Mouse (Mus musculus) kidney, embryonic 16.5 days (tissue): ENCODE measurements around the gene Ubox5. TPM values are rescaled to one million over a fixed set of nuclear protein-coding genes. Genes with fewer than 3 reads are reported as not detected.
A peak's percentile ranks its signal among the peaks of the same experiment; 100 is the strongest.

Source experiments
- ATAC-seq: fragments of 200-750 bp; cut with Nextera tagmentation; 2 replicates; pipeline ENCODE4 v1.8.0; 2017; ENCODE audit warnings: moderate TSS enrichment; ENCODE audit not compliant: low FRiP score, low TSS enrichment
- H3K27ac ChIP-seq: fragments of 300-500 bp; sonication (generic); 2 replicates; pipeline ENCODE4 v1.5.1; 2014; ENCODE audit warnings: low read length
- H3K27me3 ChIP-seq: fragments of 300-500 bp; sonication (generic); 2 replicates; pipeline ENCODE4 v1.6.1; 2014; ENCODE audit warnings: low read length, control low read depth, mixed read lengths; ENCODE audit not compliant: insufficient read depth
- H3K36me3 ChIP-seq: fragments of 300-500 bp; sonication (generic); 2 replicates; pipeline ENCODE4 v1.6.1; 2014; ENCODE audit warnings: low read length, control low read depth, mixed read lengths; ENCODE audit not compliant: insufficient read depth
- H3K4me1 ChIP-seq: fragments of 300-500 bp; sonication (generic); 2 replicates; pipeline ENCODE4 v1.6.1; 2014; ENCODE audit warnings: low read length, control low read depth, mixed read lengths; ENCODE audit not compliant: insufficient read depth
- H3K4me2 ChIP-seq: fragments of 300-500 bp; sonication (generic); replicated peaks from 2 replicates; pipeline ENCODE4 v1.6.1; 2014; ENCODE audit warnings: low read depth, low read length
- H3K4me3 ChIP-seq: fragments of 300-500 bp; sonication (generic); 2 replicates; pipeline ENCODE4 v1.5.1; 2014; ENCODE audit warnings: mild to moderate bottlenecking, low read length
- H3K9ac ChIP-seq: fragments of 300-500 bp; sonication (generic); replicated peaks from 2 replicates; pipeline ENCODE4 v1.6.1; 2014; ENCODE audit warnings: low read length
- H3K9me3 ChIP-seq: fragments of 300-500 bp; sonication (generic); 2 replicates; pipeline ENCODE4 v1.6.1; 2016; ENCODE audit warnings: low read length, control low read depth
- WGBS: fragments of 180-500 bp; shearing (Covaris S2); extraction: QIAGEN DNeasy Blood & Tissue Kit; methylation state at CpG from one replicate; pipeline ENCODE4 v1.1.7; 2014; 5-methylcytosine and 5-hydroxymethylcytosine counted together
- polyA plus RNA-seq: library from polyadenylated mRNA; unstranded; fragments of >200 nt; fragmentation: Nextera tagmentation; extraction: Ambion mirVana; gene quantifications from 2 replicates; pipeline ENCODE4 v1.2.1, GENCODE M21; 2015

Gene Ubox5
- polyA plus RNA-seq: 14.3 and 16.0 TPM in 2 replicates

GRCm38 (mm10) chr2:130629839-130630203 is at the start of gene Ubox5, which contains the start of gene Fastkd5:
Ubox5 (minus strand) TSS chr2:130630038.
Fastkd5 (minus strand) TSS chr2:130630027.
- peak; percentile 85 for ATAC-seq
- H3K4me2 ChIP-seq: peak within 1 kb of the TSS; percentile 88
- no peaks in the 10 kb centered on the region for H3K9me3 ChIP-seq
- H3K27ac ChIP-seq: peak within 1 kb of the TSS; percentile 48
- H3K4me1 ChIP-seq: peaks cover 21% of the 10 kb centered on the region
- H3K27me3 ChIP-seq: peaks cover 7% of the 10 kb centered on the region; the same call in 1 of the 2 replicates
- peak within 1 kb of the TSS; percentile 97 for H3K4me3 ChIP-seq
- peaks cover 15% of the 10 kb centered on the region for H3K36me3 ChIP-seq
- WGBS: 0% methylated on average over 25 of the region's 25 CpGs
- peak within 1 kb of the TSS; percentile 89 for H3K9ac ChIP-seq

- H3K4me1 ChIP-seq: no peaks in the 10 kb centered on the region
- peaks cover 72% of the 10 kb centered on the region for H3K36me3 ChIP-seq
- no peaks in the 10 kb centered on the region for H3K9me3 ChIP-seq
- no peak overlapping the region for H3K4me2 ChIP-seq
- no peaks in the 10 kb centered on the region for H3K27me3 ChIP-seq
- no peak for ATAC-seq
- H3K9ac ChIP-seq: no peak overlapping the region
- H3K27ac ChIP-seq: no peak overlapping the region
- 64% methylated on average over 12 of the region's 12 CpGs for WGBS
- H3K4me3 ChIP-seq: no peak overlapping the region
Measured at GRCm38 (mm10) chr2:130679154-130679553, 49.3 kb upstream of the Ubox5 start.

DNA sequence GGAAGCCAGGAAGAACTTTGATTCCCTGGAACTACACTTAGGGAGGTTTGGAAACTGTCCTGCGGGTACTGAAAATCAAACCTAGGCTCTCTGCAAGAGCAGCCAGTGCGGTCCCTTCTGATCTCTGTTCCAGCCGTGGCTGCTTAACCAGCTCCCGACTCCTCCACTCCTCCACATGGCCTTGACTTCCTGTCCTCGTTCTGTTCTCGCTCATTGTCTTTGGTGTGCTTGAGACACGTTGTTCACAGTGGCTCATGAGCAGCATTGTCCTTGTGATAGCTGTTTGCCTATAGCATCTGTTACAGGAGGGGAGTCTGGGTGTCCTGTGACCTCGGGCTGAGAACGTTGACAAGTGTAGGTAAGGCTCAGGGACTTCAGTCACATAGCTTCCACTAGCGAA is 47.4 kb upstream of the Ubox5 start:
- 46% methylated on average over 10 of the region's 10 CpGs for WGBS
- no peaks in the 10 kb centered on the region for H3K27me3 ChIP-seq
- H3K27ac ChIP-seq: no peak overlapping the region

GRCm38 (mm10) chr2:130667559-130667958 is 37.7 kb upstream of the Ubox5 start, which contains the start of gene Itpa:
Itpa (plus strand) TSS chr2:130667610.
- H3K4me2 ChIP-seq: peak within 1 kb of the TSS; percentile 88
- no peaks in the 10 kb centered on the region for H3K9me3 ChIP-seq
- peak; percentile 56 for ATAC-seq
- peak within 1 kb of the TSS; percentile 77 for H3K4me3 ChIP-seq
- H3K9ac ChIP-seq: peak within 1 kb of the TSS; percentile 81
- peak within 1 kb of the TSS; percentile 85 for H3K27ac ChIP-seq
- peaks cover 13% of the 10 kb centered on the region for H3K36me3 ChIP-seq
- peaks cover 19% of the 10 kb centered on the region for H3K4me1 ChIP-seq
- H3K27me3 ChIP-seq: no peaks in the 10 kb centered on the region
- WGBS: 1% methylated on average over 31 of the region's 31 CpGs

More for the DNA sequence above, 47.4 kb upstream of the Ubox5 start:
- peaks cover 78% of the 10 kb centered on the region for H3K36me3 ChIP-seq
- H3K4me2 ChIP-seq: no peak overlapping the region
- no peak overlapping the region for H3K9ac ChIP-seq
- H3K4me3 ChIP-seq: no peak overlapping the region
- H3K4me1 ChIP-seq: no peaks in the 10 kb centered on the region
- no peak for ATAC-seq
- no peaks in the 10 kb centered on the region for H3K9me3 ChIP-seq

DNA sequence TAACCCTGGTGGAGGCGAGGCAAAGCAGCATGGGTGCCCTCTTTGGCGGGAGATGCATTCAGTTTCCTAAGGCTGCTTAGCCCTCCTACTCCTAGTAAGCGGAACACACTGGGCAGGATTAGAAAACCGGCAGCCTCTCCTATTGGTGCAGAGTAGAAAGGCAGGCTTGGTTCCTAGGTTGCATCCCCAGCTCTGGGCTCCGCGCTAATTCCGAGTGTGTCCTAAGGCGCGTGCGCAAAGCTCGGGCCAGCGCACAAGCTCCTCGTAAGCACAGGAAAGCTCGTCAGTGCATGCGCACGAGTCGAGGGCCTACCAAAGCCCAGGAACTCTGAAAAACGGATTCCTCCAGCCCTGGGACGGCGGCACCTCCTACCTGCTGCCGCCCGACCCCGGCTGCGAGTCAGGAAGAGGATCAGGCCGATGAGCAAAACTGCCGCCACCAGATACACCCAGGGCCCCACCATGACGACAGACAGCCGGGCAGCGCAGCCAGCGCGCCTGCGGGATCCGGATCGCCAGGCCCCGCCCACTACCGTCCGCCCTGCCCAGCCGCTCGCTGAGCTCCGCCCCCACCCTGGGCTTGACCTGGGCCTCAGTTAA is 34.4 kb upstream of the Ubox5 start, which contains the start of gene Ddrgk1:
TSS of gene Ddrgk1 (minus strand) at position 558 of the 600 bp plus-strand sequence.
- Histone ChIP-seq H3K27me3 (no peaks in the 10 kb centered on the region), H3K27ac (peak within 1 kb of the TSS; percentile 99), H3K36me3 (peaks cover 16% of the 10 kb centered on the region; the same call in 1 of the 2 replicates), H3K4me3 (peak within 1 kb of the TSS; percentile 72), H3K9ac (peak within 1 kb of the TSS; percentile 92), H3K4me1 (peaks cover 19% of the 10 kb centered on the region), H3K9me3 (no peaks in the 10 kb centered on the region), H3K4me2 (peak within 1 kb of the TSS; percentile 65)
- WGBS: 0% methylated on average over 40 of the region's 40 CpGs
- peak; percentile 98 for ATAC-seq

DNA sequence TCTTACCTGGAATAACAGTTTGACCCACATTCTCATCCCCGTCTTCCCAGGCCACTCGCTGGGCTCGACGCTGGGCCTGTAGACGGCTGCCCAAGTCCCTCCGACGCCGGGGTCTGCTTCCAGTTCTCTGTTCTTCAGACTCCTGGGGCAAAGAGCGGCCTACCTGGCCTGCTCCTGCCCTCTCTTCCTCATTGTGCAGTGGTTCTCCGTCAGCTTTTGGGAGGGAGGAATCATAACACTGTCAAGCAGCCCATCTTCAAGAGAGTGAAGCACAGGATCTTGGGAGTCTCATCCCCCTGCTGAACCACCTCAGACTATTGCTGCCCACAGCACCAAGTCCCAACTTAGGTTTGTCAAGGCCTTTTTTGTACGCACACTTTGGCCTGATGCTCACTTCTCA is 33.5 kb upstream of the Ubox5 start:
- H3K9ac ChIP-seq: peak overlapping the region; percentile 92
- H3K4me1 ChIP-seq: peaks cover 17% of the 10 kb centered on the region
- no peak for ATAC-seq
- WGBS: 80% methylated on average over 11 of the region's 11 CpGs
- H3K36me3 ChIP-seq: peaks cover 25% of the 10 kb centered on the region
- H3K9me3 ChIP-seq: no peaks in the 10 kb centered on the region
- no peaks in the 10 kb centered on the region for H3K27me3 ChIP-seq
- no peak overlapping the region for H3K27ac ChIP-seq
- H3K4me3 ChIP-seq: peak overlapping the region; percentile 72
- H3K4me2 ChIP-seq: peak overlapping the region; percentile 65

- H3K27me3 ChIP-seq: no peaks in the 10 kb centered on the region
- no peak overlapping the region for H3K4me3 ChIP-seq
- WGBS: 93% methylated on average over 10 of the region's 10 CpGs
Measured at GRCm38 (mm10) chr2:130658530-130658929, 28.7 kb upstream of the Ubox5 start.

DNA sequence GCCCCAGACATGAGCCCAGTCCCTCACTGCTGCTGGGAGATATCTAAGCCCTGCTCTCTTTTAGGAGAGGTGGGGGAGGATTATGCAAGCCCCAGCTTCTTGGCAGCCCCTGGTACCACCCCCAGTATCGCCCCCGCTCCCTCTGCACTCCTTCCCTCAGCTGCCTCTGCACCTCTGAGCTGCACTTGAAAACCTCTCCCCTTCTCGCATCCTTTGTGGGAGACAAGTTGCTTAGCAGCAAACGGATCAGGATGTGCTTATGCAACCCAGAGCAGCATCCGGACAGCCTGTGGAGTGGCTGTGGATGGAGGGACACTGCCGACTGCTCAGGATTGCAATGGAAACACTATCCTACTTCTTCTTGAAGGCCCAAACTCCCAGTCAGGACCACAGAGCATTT is 27.7 kb upstream of the Ubox5 start:
- H3K9ac ChIP-seq: no peak overlapping the region

More at GRCm38 (mm10) chr2:130658530-130658929, 28.7 kb upstream of the Ubox5 start:
- Histone ChIP-seq H3K27ac (no peak overlapping the region), H3K9ac (no peak overlapping the region), H3K4me1 (peaks cover 5% of the 10 kb centered on the region), H3K36me3 (peaks cover 63% of the 10 kb centered on the region), H3K9me3 (no peaks in the 10 kb centered on the region), H3K4me2 (no peak overlapping the region)
- ATAC-seq: no peak

DNA sequence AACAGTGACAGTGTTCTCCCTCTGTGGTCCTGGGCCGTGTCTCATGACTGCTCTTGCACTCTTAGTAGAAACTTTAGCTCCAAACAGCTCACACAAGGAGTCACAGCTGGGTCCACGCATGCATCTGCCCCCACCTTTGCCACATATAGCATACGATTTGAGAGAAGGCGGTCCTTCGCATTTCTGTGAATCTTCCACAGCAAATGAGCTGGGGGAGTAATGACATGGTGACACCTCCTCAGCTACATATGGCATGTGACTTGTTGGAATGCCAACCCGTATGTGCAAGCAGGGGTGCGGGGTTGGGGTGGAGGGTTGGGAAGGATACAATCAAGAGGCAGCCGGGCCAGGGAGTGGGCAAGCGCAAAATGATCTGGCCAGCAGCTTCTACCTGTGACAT is 26.7 kb upstream of the Ubox5 start:
- Histone ChIP-seq H3K4me2 (no peak overlapping the region), H3K27ac (no peak overlapping the region), H3K27me3 (no peaks in the 10 kb centered on the region), H3K9ac (no peak overlapping the region), H3K9me3 (no peaks in the 10 kb centered on the region), H3K4me1 (no peaks in the 10 kb centered on the region), H3K4me3 (no peak overlapping the region), H3K36me3 (peaks cover 66% of the 10 kb centered on the region)
- WGBS: 90% methylated on average over 9 of the region's 9 CpGs
- ATAC-seq: no peak

More for the DNA sequence above, 27.7 kb upstream of the Ubox5 start:
- no peak overlapping the region for H3K4me2 ChIP-seq
- H3K4me3 ChIP-seq: no peak overlapping the region
- no peak overlapping the region for H3K27ac ChIP-seq
- no peaks in the 10 kb centered on the region for H3K9me3 ChIP-seq
- no peaks in the 10 kb centered on the region for H3K27me3 ChIP-seq
- no peak for ATAC-seq
- H3K4me1 ChIP-seq: no peaks in the 10 kb centered on the region
- WGBS: 86% methylated on average over 6 of the region's 6 CpGs
- peaks cover 67% of the 10 kb centered on the region for H3K36me3 ChIP-seq

DNA sequence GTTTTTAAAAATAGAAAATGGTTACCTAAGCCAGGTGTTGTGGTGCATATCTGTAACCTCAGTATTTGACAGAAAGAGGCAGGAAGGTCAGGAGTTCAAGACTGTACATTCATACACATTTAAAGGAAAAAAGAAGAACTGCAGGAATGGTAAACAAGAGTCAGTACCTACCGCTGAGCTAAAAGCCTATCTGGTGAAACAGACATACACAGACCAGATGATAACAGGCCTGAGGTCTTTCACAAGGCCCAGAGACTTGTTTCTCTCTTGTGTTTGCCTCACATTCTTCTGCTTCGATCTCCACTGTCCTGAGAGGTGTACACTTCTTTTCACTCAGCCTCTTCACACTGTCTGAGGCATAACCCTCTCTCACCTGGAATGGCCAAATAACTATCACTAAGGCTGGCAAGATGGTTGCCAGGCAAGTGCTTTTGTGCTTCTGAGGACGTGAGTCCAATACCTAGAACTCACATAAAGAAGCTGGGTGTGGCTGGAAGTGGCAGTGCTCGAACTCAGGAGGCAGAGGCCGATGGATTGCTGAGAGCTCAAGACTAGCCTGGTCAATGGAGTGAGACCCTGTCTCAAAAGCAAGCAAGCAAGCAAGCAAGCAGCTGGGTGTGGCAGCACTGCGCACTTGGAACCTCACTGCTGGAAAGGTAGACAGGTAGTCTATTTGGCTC is 26.0 kb upstream of the Ubox5 start:
- no peak overlapping the region for H3K4me2 ChIP-seq
- H3K4me1 ChIP-seq: no peaks in the 10 kb centered on the region
- no peaks in the 10 kb centered on the region for H3K9me3 ChIP-seq
- H3K36me3 ChIP-seq: peaks cover 59% of the 10 kb centered on the region
- H3K4me3 ChIP-seq: no peak overlapping the region
- WGBS: 93% methylated on average over 6 of the region's 6 CpGs
- no peak overlapping the region for H3K27ac ChIP-seq
- no peak overlapping the region for H3K9ac ChIP-seq
- no peak for ATAC-seq
- H3K27me3 ChIP-seq: no peaks in the 10 kb centered on the region
